Mouse (Mus musculus): ENCODE measurements around the gene Cdh16. TPM values are rescaled to one million over a fixed set of nuclear protein-coding genes. Genes with fewer than 3 reads are reported as not detected.
"Not testable (repeated sequence)": the region's sequence is repeated elsewhere in the genome, so short reads cannot be mapped to it uniquely, and the experiment has no call there.

Gene Cdh16
- polyA plus RNA-seq (2014; fragmentation: Nextera tagmentation; extraction: Ambion mirVana), result 32.2 and 33.7 TPM in 2 replicates

GRCm38 (mm10) chr8:104624161-104624560 is at the start of gene Cdh16:
Cdh16 (minus strand) TSS chr8:104624396.
- Histone ChIP-seq H3K4me3 (ENCODE audit: low read depth, low read length) (0 out of 2 replicates have a peak within 1 kb of the TSS, but pooled peaks have one; percentile 1), H3K27ac (ENCODE audit: low read depth) (peak within 1 kb of the TSS; percentile 59)
- 55% methylated on average over 6 of the region's 6 CpGs for WGBS

GRCm38 (mm10) chr8:104655614-104656013 is 31.4 kb upstream of the Cdh16 start:
- no peak for TF ChIP-seq CTCF (IDR thresholded peaks at IDR 0.05; ENCODE audit: low read depth)
- Histone ChIP-seq H3K4me3 (ENCODE audit: low read depth, low read length) (no peak overlapping the region), H3K9ac (no peak overlapping the region), H3K27ac (ENCODE audit: low read depth) (no peak overlapping the region), H3K27me3 (ENCODE audit: insufficient read depth, low read length) (no peaks in the 10 kb centered on the region), H3K4me2 (no peak overlapping the region), H3K36me3 (ENCODE audit: insufficient read depth) (no peaks in the 10 kb centered on the region), H3K9me3 (ENCODE audit: low read depth, low read length) (no peaks in the 10 kb centered on the region), H3K4me1 (ENCODE audit: insufficient read depth) (no peaks in the 10 kb centered on the region)
- ATAC-seq (ENCODE audit: insufficient read depth) (no peak), DNase-seq (no peak)
- WGBS, result 73% methylated on average over 4 of the region's 4 CpGs

More at GRCm38 (mm10) chr8:104624161-104624560, at the start of gene Cdh16:
- no peaks in the 10 kb centered on the region for H3K27me3 ChIP-seq (ENCODE audit: insufficient read depth, low read length)
- DNase-seq (peak; percentile 52), ATAC-seq (ENCODE audit: insufficient read depth) (peak; percentile 82)
- no peaks in the 10 kb centered on the region for H3K36me3 ChIP-seq (ENCODE audit: insufficient read depth)
- peak within 1 kb of the TSS; percentile 44 for H3K4me2 ChIP-seq
- no peak within 1 kb of the TSS for H3K9ac ChIP-seq
- peaks cover 2% of the 10 kb centered on the region; the same call in 1 of the 2 replicates for H3K4me1 ChIP-seq (ENCODE audit: insufficient read depth)
- no peak for TF ChIP-seq CTCF (IDR thresholded peaks at IDR 0.05; ENCODE audit: low read depth)
- no peaks in the 10 kb centered on the region for H3K9me3 ChIP-seq (ENCODE audit: low read depth, low read length)

DNA sequence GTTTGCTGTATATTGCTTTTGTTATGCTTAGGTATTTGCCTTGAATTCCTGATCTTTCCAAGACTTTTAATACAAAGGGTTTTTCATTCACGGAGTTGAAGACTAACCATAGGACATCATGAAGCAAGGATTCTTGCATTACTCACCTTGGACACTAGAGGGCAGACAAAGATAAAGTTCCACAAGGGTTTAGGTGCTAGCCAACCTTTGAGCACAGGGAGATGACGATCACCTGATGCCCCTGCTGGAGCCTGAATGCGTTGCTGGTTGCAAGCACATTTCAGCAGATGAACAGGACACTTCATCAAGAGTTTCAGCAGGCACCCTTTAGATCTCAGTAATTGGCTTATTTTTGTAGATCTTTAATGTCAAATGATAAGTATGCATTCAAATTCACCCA is 30.8 kb upstream of the Cdh16 start:
- no peaks in the 10 kb centered on the region for H3K4me1 ChIP-seq (ENCODE audit: insufficient read depth)
- 3% methylated on average over 3 of the region's 3 CpGs for WGBS
- H3K36me3 ChIP-seq (ENCODE audit: insufficient read depth), result no peaks in the 10 kb centered on the region
- no peak overlapping the region for H3K27ac ChIP-seq (ENCODE audit: low read depth)
- H3K4me2 ChIP-seq, result no peak overlapping the region
- no peaks in the 10 kb centered on the region for H3K27me3 ChIP-seq (ENCODE audit: insufficient read depth, low read length)
- H3K4me3 ChIP-seq (ENCODE audit: low read depth, low read length), result no peak overlapping the region
- peak; percentile 84 for ATAC-seq (ENCODE audit: insufficient read depth)
- peak; percentile 91 for TF ChIP-seq CTCF (IDR thresholded peaks at IDR 0.05; ENCODE audit: low read depth)
- H3K9ac ChIP-seq, result no peak overlapping the region
- DNase-seq, result peak; percentile 93
- no peaks in the 10 kb centered on the region for H3K9me3 ChIP-seq (ENCODE audit: low read depth, low read length)

DNA sequence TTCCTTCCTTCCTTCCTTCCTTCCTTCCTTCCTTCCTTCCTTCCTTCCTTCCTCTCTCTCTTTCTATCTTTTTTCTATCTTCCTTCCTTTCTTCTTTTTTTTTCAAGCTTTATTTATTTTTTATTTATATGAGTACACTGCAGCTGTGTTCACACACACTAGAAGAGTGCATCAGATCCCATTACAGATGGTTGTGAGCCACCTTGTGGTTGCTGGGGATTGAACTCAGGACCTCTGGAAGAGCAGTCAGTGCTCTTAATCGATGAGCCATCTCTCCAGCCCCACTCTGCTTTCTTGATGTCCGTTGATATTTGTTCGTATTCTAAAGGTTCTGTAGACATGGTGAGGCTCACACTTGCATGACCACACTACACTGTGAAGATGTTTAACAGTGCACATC is 20.0 kb upstream of the Cdh16 start:
- H3K4me2 ChIP-seq; H3K9ac ChIP-seq; ATAC-seq (ENCODE audit: insufficient read depth); H3K4me3 ChIP-seq (ENCODE audit: low read depth, low read length); H3K27ac ChIP-seq (ENCODE audit: low read depth); H3K9me3 ChIP-seq (ENCODE audit: low read depth, low read length); H3K36me3 ChIP-seq (ENCODE audit: insufficient read depth); DNase-seq; H3K27me3 ChIP-seq (ENCODE audit: insufficient read depth, low read length): not testable (repeated sequence)
- H3K4me1 ChIP-seq (ENCODE audit: insufficient read depth), result peaks cover 15% of the 10 kb centered on the region
- 61% methylated on average over 3 of the region's 3 CpGs for WGBS

GRCm38 (mm10) chr8:104642324-104642654 is 18.1 kb upstream of the Cdh16 start:
- Histone ChIP-seq H3K9ac (peak overlapping the region; percentile 80), H3K36me3 (ENCODE audit: insufficient read depth) (peaks cover 11% of the 10 kb centered on the region; the same call in 1 of the 2 replicates), H3K4me2 (peak overlapping the region; percentile 88), H3K4me3 (ENCODE audit: low read depth, low read length) (peak overlapping the region; percentile 85), H3K4me1 (ENCODE audit: insufficient read depth) (peaks cover 15% of the 10 kb centered on the region), H3K9me3 (ENCODE audit: low read depth, low read length) (no peaks in the 10 kb centered on the region), H3K27me3 (ENCODE audit: insufficient read depth, low read length) (no peaks in the 10 kb centered on the region), H3K27ac (ENCODE audit: low read depth) (peak overlapping the region; percentile 72; the same call in 1 of the 2 replicates)
- ATAC-seq (ENCODE audit: insufficient read depth) (peak; percentile 30; the same call in 1 of the 2 replicates), DNase-seq (no peak)
- no peak for TF ChIP-seq CTCF (IDR thresholded peaks at IDR 0.05; ENCODE audit: low read depth)
- WGBS, result 73% methylated on average over 6 of the region's 6 CpGs

DNA sequence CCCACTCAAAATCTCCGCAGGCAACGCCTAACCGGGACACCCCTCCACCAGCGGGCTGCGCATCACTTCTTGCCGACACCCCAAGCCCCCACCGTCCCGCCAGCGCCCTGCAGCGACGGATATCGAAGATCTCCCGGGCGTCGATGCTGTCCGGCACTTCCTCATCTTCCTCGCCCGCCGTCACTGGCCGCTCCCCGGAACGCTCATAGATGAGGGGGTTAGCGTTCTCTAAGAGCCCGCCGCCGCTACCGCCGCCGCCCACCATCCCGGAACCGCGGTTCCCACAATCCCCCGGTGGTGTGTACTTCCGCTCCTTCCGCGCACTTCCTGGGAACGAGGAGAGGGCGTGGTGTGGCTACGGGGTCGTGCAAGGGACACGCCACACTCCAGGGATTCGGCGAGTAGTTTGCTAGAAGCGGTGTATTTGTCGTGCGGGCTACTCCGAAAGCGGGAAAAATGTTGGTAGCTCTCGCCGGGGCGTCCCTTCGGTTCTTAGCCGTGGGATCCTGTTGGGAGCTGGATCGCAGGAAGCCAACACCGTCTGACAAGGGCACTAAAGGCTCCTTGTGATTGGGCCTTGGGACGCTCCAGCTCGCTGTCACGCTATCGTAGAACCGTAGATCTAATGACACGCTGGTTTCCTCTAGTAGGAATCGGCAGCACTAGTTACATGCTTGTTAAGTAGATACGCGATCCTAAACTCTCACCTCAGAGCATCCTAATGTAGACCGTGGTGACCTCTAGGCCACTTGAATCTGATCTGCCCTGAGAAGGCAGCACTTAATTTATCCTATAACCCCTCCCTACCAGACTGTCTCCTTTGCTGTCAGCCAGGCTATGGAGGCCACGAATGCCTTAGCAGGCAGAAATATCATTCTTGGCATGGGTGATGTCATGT is 17.5 kb upstream of the Cdh16 start, which contains the start of gene Ciao2b:
Gene Ciao2b (minus strand): TSS at position 540 of the 898 bp plus-strand sequence.
- H3K4me2 ChIP-seq, result peak within 1 kb of the TSS; percentile 88
- no peak for TF ChIP-seq CTCF (IDR thresholded peaks at IDR 0.05; ENCODE audit: low read depth)
- ATAC-seq (ENCODE audit: insufficient read depth) (peak; percentile 97), DNase-seq (peak; percentile 94)
- no peaks in the 10 kb centered on the region for H3K27me3 ChIP-seq (ENCODE audit: insufficient read depth, low read length)
- under 1% methylated on average over 66 of the region's 66 CpGs for WGBS
- H3K36me3 ChIP-seq (ENCODE audit: insufficient read depth), result peaks cover 11% of the 10 kb centered on the region; the same call in 1 of the 2 replicates
- peaks cover 15% of the 10 kb centered on the region for H3K4me1 ChIP-seq (ENCODE audit: insufficient read depth)
- peak within 1 kb of the TSS; percentile 72 for H3K27ac ChIP-seq (ENCODE audit: low read depth)
- peak within 1 kb of the TSS; percentile 85 for H3K4me3 ChIP-seq (ENCODE audit: low read depth, low read length)
- peak within 1 kb of the TSS; percentile 80 for H3K9ac ChIP-seq
- no peaks in the 10 kb centered on the region for H3K9me3 ChIP-seq (ENCODE audit: low read depth, low read length)

DNA sequence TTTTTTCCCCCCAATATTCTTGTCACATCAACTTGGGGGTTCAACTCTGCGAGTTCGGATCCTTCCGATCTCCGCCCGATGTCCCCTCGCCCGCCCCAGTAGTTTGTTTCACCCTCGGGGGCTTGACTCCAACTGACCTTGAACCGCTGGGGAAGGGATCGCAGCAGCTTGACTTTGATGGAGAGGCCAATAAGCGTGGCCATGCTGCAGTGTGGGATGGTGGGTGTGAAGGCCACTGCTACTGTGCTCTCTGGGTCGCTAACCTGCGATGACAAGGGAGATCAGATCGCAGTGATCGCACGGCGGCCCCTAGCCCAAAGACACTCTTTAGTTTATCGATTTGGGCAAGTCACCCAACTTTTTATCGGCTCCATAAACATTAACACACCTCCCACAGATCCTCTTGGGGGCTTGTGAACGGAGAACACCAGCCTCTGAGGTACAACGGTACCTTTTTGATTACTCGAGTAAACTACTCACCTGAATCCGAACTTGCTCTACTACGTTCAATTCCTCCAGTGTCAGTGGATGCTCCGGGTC is 16.7 kb upstream of the Cdh16 start:
- ATAC-seq (ENCODE audit: insufficient read depth) (peak; percentile 12; the same call in 1 of the 2 replicates), DNase-seq (no peak)
- Histone ChIP-seq H3K36me3 (ENCODE audit: insufficient read depth) (peaks cover 12% of the 10 kb centered on the region; the same call in 1 of the 2 replicates), H3K4me3 (ENCODE audit: low read depth, low read length) (peak overlapping the region; percentile 85), H3K9ac (peak overlapping the region; percentile 80), H3K4me1 (ENCODE audit: insufficient read depth) (peaks cover 15% of the 10 kb centered on the region), H3K4me2 (peak overlapping the region; percentile 88), H3K27me3 (ENCODE audit: insufficient read depth, low read length) (no peaks in the 10 kb centered on the region), H3K9me3 (ENCODE audit: low read depth, low read length) (no peaks in the 10 kb centered on the region), H3K27ac (ENCODE audit: low read depth) (no peak overlapping the region)
- WGBS, result 4% methylated on average over 25 of the region's 25 CpGs
- TF ChIP-seq CTCF (IDR thresholded peaks at IDR 0.05; ENCODE audit: low read depth), result no peak
